Mouse (Mus musculus) liver, adult 2 months (tissue): Measurements from ENCODE around the gene Gng4.

Source experiments
- CTCF ChIP-seq: fragments of 200-500 bp; IDR thresholded peaks from 2 replicates; pipeline ENCODE4 v1.5.1; 2011; ENCODE audit warnings: low read depth, low read length, control low read depth
- POLR2A ChIP-seq: fragments of 200-500 bp; IDR thresholded peaks from 2 replicates; pipeline ENCODE4 v1.6.1; 2011; ENCODE audit warnings: low read length, control low read depth; ENCODE audit not compliant: insufficient read depth; ENCODE audit errors: extremely low read depth

DNA sequence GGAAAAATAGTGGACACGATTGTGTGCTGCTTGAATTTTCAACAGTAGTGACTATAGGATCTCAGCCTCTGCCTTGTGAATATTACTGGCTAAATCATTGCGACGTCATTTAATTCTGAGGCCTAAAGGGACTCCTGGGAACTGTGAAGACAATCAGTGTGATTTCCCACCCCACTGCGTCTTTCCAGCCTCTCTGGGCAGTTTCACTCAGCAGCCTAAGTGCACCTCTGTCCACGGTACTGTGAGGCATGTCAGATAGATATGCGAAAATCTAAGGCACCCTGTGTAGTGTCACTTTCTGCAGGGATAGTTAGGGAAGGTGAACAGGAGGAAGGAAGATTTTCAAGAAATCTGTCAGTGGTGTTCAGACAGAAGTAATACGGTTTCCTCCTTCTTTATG, 563 bp upstream of the Gng4 start:
- TF ChIP-seq CTCF (no peak), POLR2A (no peak)
